Mouse (Mus musculus) erythroblast, embryonic 14.5 days (primary cell): ENCODE results near the gene Pard3b.

Source experiments
- GATA1 ChIP-seq: IDR thresholded peaks from 2 replicates; pipeline ENCODE4 v1.6.1; 2012; ENCODE audit warnings: low read length, inconsistent platforms, mixed read lengths
- TAL1 ChIP-seq: IDR thresholded peaks from 3 replicates; pipeline ENCODE4 v1.6.1; 2012; ENCODE audit warnings: low read length, inconsistent platforms, mixed read lengths

GRCm38 (mm10) chr1:61638347-61639111 lies at the start of gene Pard3b:
- TF ChIP-seq GATA1 (no peak), TAL1 (no peak)
